Mouse (Mus musculus): Measurements from ENCODE around the gene Cort.

- no peak for TF ChIP-seq POLR2A (IDR thresholded peaks at IDR 0.05; ENCODE audit: low read depth, low read length)
- no peak for TF ChIP-seq CTCF (conservative IDR thresholded peaks at IDR 0.05; ENCODE audit: insufficient read depth, insufficient read length, low read depth, low read length)
These were observed 48.3 kb downstream of the Cort start for GRCm38 (mm10) chr4:149078261-149078660.

Data from kidney, adult 2 months (tissue).